Mouse (Mus musculus) hematopoietic stem cell, adult 5-6 weeks (primary cell): ENCODE results near the gene Abhd6. TPM values are rescaled to one million over a fixed set of nuclear protein-coding genes. Genes with fewer than 3 reads are reported as not detected.

Experiments used
- ATAC-seq, 2 experiments: fragments of 125-278 bp in 1 of 2; replicated peaks in 1 of 2; 2 replicates each; pipeline ENCODE4 v1.8.0; 2016 to 2017; ENCODE audit warnings: inconsistent platforms in 2 of 2, mild to moderate bottlenecking in 2 of 2, moderate number of reproducible peaks in 2 of 2, low read depth in 1 of 2, moderate TSS enrichment in 1 of 2; ENCODE audit not compliant: low FRiP score in 2 of 2, poor library complexity in 2 of 2, severe bottlenecking in 2 of 2, insufficient read depth in 1 of 2, low TSS enrichment in 1 of 2
- total RNA-seq: library from RNA; stranded (forward); fragments of 172-1452, 232-1000 nt; gene quantifications from 2 replicates; pipeline ENCODE4 v1.2.3, GENCODE M21; 2017

The Abhd6 gene
- total RNA-seq, 1 experiment from 2014 or later, result 5.1 TPM

DNA sequence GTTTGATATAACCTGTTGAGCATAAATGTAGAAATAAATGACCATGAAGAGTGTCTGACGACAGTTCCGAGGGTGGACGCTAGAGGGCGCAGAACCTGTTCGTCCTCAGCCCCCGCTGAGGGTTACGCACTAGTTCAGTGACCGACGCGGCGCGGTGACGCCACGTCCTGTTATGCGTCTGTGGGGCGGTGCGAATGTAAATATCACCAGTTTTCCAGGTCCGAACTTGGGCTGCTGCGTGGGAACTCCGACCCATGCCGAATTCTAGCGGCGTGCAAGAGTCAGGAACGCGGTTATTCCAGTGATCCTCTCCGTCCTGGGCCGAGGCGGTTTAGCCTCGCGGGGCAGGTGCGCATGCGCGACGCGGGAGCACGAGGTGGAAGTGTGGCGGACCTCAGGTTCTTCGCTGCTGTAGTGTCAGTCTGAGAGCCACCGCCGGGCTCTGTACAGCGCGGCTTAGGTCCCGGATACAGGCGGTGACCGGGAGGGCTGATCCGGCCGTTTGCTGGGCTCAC lies 77.5 kb downstream of the Abhd6 start, which contains the start of gene Rpp14:
Rpp14 (plus strand) TSS at position 203 of the 515 bp plus-strand sequence.
- peak; percentile 95 to 97 for ATAC-seq

- peak; percentile 43 to 61; a peak in 3 of 4 replicates for ATAC-seq
These were observed 78.0 kb downstream of the Abhd6 start for GRCm38 (mm10) chr14:8080718-8081117.

- no peak for ATAC-seq
These were observed 80.2 kb downstream of the Abhd6 start for GRCm38 (mm10) chr14:8082949-8083348.

GRCm38 (mm10) chr14:8089016-8089415 lies 86.3 kb downstream of the Abhd6 start:
- no peak for ATAC-seq

DNA sequence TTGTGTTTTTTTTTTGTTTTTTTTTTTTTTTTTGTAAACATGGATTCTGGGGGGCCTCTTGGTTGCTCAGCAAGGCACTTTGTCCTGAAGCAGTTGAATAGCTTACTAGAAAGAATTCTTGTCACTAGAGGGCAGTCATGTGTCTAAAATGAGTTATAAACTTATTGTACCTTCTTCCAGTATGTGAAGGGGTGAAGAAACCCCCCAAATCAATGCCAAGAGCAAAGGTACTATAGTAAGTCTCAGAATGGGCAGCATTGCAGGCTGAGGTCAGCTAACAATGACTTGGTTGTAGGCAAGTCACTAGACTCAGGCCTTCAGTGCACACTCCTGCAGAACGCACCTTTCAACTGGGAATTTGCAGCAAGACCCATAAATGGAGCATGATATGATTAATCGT lies 89.9 kb downstream of the Abhd6 start:
- peak; percentile 51 to 60; a peak in 2 of 4 replicates for ATAC-seq

- ATAC-seq, result peak in 1 of 2 experiments; percentile 28; a peak in 1 of 4 replicates
These were observed 90.7 kb downstream of the Abhd6 start for GRCm38 (mm10) chr14:8093427-8093826.

- no peak for ATAC-seq
These were observed 92.3 kb downstream of the Abhd6 start for GRCm38 (mm10) chr14:8094931-8095561.

DNA sequence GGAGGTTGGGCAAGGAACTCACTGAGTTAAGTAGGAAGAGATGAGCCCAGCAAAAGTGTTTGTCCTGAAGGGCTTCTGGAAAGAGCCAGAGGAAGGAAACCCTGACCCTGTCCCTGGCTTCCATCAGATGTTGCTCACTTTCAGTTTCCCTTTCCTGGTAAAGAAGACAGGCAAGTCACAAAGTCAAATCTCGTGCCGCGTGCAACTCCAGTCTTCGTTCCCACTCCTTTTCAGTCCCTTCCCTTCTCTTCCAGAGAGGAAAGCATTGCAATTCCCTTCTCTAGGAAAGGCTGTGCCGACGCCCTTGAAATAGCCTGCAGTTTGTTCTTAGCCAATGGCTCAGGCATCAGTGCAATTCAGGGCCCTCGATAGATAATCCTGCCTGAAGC lies 92.9 kb downstream of the Abhd6 start:
- peak; percentile 27 to 29; a peak in 1 of 4 replicates for ATAC-seq

- ATAC-seq, result peak; percentile 66 to 75
These were observed 95.4 kb downstream of the Abhd6 start, which contains the start of gene Pxk for GRCm38 (mm10) chr14:8097978-8098686. TSS of gene Pxk (plus strand) at chr14:8098211.

DNA sequence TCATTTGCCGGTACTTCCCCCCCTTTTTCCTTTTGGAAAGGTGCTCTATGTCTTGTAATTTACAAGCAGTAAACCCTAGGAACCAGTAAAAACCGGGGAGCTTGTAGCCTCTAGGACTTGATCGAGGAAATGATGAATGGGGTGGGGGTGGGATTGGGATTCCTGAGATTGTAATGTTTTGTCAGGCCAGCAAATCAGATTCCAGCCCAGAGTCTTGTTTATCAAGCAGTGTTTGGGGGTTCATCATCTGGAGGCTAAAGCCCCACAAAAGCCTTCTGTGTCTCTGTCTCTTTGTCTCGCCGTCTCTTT lies 95.9 kb downstream of the Abhd6 start:
- ATAC-seq, result no peak

GRCm38 (mm10) chr14:8099561-8100021 lies 96.9 kb downstream of the Abhd6 start:
- ATAC-seq, result peak; percentile 28 to 62; a peak in 1 of 4 replicates

- no peak for ATAC-seq
These were observed 99.2 kb downstream of the Abhd6 start for GRCm38 (mm10) chr14:8101886-8102285.

- no peak for ATAC-seq
These were observed 100.0 kb downstream of the Abhd6 start for GRCm38 (mm10) chr14:8102676-8103075.

Other genes starting within 250 kb of the Abhd6 start
- not detected in 2 replicates for gene Gm26661, start 211.3 kb upstream of the Abhd6 start, total RNA-seq
- gene Flnb, start 184.9 kb upstream of the Abhd6 start, total RNA-seq, result 15.1 and 16.1 TPM in 2 replicates
- gene Gm45521, start 45.6 kb upstream of the Abhd6 start, total RNA-seq, result not detected in 2 replicates
- 0.13 TPM in 1 of 2 replicates, not detected in the other for gene Dnase1l3, start 8.3 kb upstream of the Abhd6 start, total RNA-seq
- gene Rpp14, start 77.5 kb downstream of the Abhd6 start, total RNA-seq, result 45.2 and 83.2 TPM in 2 replicates
- 15.1 and 21.4 TPM in 2 replicates for gene Pxk, start 95.3 kb downstream of the Abhd6 start, total RNA-seq
- 138 and 166 TPM in 2 replicates for gene Pdhb, start 170.1 kb downstream of the Abhd6 start, total RNA-seq
- gene Kctd6, start 211.2 kb downstream of the Abhd6 start, total RNA-seq, result 3.0 and 5.6 TPM in 2 replicates